Mouse (Mus musculus) adipocyte (in vitro differentiated cells): Measurements from ENCODE around the gene Ccdc163.

Experiments
- DNase-seq: peaks from one replicate; pipeline ENCODE4 v3.0.0-alpha.2; 2016; ENCODE audit warnings: low spot score

Gene Ccdc163

GRCm38 (mm10) chr4:116703804-116704203, 4.5 kb upstream of the Ccdc163 start:
- DNase-seq: peak; percentile 69

DNA sequence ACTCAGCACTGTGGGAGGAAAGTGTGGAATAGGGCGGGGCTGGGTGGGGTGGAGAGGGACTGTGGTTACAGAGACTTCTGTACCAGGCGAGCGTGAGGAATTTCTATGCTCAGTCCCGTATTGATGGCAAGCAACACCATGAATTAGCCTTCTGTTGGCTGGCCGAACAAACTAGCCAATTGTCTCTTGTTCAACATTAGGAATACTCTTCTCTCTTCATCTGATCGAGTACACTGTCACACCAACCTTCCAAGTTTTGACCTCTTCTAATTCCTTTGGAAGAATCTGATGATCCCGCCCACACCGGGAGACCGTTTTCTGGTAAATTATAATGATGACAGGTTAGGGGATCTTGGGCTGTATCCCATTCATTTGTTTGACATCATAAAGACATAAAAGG, 643 bp upstream of the Ccdc163 start:
- DNase-seq: peak; percentile 33

GRCm38 (mm10) chr4:116708791-116709390, 582 bp downstream of the Ccdc163 start:
- no peak for DNase-seq

- no peak for DNase-seq
Observed at GRCm38 (mm10) chr4:116710154-116710553, 1.8 kb downstream of the Ccdc163 start.

- DNase-seq: no peak
Observed at GRCm38 (mm10) chr4:116712536-116712935, 4.2 kb downstream of the Ccdc163 start.

DNA sequence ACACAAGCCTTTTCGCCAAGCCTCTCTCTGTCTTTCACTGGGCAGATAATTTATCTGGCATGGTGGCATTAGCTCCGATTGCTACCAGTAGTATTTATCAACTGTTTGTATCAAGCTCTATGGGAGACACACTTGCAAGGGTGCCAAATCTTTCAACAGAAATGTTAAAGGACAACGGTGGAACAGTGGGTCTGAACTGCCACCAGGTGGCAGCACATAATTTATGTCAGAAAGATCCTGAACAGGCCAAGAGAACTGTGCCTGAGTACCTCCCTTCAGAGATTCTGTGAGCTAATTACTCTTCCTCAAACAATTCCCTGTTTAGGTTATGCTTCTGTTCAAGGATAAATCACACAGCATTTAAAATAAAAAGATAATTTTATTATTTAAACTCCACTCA, 11.1 kb downstream of the Ccdc163 start:
- peak; percentile 89 for DNase-seq

DNA sequence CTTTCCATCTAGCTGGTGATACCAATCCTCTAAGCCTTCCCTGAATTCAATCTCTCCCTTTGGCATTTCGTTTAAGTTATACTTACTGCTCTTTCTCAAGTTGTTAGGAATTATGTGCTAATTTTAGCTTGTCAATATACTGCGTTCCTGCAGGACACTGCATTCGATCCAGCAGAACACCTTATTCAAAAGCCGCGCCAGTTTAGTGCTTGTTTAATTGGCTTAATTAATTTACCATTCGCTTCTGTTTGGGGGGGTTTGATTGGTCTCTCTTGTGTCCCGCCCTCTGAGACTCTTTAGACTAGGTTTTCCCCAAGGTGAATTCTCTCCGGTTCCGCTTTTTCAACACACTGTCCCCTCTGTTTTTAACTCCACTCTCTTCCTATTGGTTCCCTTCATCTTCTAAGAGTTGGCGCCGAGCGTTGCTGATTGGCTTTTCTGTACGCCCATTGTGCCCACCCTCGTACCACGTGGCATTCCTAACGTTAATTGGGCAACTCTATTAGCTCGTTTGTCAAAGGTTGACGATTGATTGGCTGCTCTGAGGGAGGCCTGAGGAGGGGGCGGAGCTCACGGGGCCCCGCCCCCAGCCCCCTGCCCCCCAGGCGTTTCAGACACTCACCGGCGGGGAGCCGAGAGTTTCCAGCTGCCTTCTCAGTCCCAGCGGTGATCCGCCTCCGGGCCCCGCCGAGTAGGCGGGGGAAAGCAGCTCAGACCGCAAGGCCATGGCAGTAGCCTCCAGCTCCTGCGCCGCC, 12.2 kb downstream of the Ccdc163 start, which contains the start of gene Tesk2:
Gene Tesk2 (plus strand): TSS at position 606 of the 755 bp plus-strand sequence.
- DNase-seq: peak; percentile 97

- no peak for DNase-seq
Observed at GRCm38 (mm10) chr4:116721098-116721628, 12.9 kb downstream of the Ccdc163 start.

DNA sequence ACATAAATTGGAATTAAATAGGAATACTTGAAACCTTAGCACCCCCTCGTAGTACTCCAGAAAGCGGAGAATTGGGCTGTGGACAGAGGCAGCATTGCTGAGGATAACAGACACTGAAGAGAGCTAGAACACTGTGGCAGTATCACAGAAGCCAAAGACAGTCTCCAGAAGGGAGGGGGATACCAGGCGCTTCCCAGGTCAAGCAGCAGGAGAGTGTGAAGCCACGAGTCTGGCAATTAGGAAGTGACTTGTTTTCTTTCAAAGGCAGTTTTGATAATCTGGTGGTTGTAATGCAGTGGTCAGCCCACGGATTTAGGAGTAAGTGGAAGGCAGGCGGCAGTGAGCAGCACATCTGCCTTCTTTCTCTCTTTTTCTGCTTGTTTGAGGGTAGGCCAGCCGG, 13.9 kb downstream of the Ccdc163 start:
- no peak for DNase-seq

- no peak for DNase-seq
Observed at GRCm38 (mm10) chr4:116725444-116725843, 17.1 kb downstream of the Ccdc163 start.

DNA sequence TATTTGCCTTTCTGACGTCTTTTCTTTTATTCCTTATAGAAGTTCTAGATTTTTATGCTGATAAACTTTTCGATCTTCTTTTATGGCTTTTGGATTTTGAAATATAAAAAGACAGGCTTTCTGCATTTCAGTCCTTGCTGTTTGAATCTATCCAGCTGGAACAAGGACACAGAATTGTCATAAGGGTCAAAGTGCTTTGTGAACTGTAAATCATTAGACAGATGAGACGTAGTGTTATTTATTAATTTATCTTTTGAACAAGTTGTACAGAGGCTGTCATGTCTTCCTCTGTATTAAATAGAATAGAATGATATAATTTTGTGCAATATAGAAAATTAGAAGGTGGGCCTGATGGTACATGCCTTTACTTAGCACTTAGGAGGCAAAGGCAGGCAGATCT, 19.1 kb downstream of the Ccdc163 start:
- DNase-seq: no peak

GRCm38 (mm10) chr4:116729532-116729931, 21.2 kb downstream of the Ccdc163 start:
- no peak for DNase-seq

DNA sequence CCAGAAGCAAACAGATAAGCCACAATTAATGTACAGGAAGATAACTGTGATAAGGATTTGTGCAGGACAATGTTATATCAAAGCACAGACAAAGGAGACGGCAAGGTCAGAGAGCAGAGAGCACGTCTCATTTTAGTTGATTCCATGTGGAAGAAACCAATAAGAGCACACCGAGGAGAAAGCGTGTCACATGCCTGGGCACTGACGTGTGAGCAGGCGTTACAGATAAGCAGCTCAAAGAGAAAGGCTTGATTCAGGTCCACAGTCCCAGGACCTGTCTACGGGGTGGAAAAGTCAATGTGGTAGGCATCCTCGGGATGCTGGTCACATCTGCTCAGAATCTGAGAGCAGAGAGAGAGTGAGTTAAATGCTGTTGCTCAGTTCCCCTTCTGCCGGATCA, 22.8 kb downstream of the Ccdc163 start:
- DNase-seq: no peak

- no peak for DNase-seq
Observed at GRCm38 (mm10) chr4:116732355-116732754, 24.0 kb downstream of the Ccdc163 start.

GRCm38 (mm10) chr4:116734996-116735395, 26.7 kb downstream of the Ccdc163 start:
- DNase-seq: no peak

GRCm38 (mm10) chr4:116738972-116739751, 30.9 kb downstream of the Ccdc163 start:
- no peak for DNase-seq

GRCm38 (mm10) chr4:116749750-116750149, 41.4 kb downstream of the Ccdc163 start:
- DNase-seq: no peak

DNA sequence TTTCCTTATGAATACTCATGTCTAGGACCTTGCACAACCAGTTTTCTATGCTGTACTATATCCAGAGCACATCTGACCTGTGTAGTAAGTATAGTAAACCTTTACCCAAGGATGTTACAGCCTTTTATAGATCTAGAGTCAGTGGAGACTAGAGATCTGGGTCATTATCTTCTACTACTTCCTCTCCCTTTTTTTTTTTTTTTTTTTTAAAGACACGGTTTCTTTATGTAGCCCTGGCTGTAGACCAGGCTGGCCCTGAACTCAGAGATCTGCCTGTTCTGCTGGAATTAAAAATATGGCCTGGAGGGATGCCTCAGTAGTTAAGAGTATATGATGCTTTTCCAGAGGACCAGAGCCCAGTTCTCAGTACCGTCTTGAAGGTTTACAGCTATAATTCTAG, 53.6 kb downstream of the Ccdc163 start:
- DNase-seq: no peak

DNA sequence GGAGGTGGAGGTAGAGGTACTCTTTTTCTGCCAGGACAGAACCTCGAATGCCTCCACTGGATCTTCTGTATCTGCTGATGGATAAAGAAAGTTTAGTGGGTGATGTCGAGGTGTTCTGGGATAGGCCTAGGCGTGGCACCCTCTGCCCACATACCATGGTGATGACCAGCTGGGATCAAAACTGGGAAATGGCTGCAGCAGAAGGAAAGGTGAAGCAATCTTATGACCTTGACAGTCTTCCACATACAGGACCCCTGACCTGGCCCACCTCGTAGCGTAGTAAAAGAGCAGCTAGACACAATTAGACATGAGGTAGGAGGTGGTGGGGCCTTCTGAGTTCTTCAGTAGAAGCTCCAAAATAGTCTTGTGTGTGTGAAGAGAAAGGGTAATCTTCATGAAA, 55.7 kb downstream of the Ccdc163 start:
- DNase-seq: no peak

DNA sequence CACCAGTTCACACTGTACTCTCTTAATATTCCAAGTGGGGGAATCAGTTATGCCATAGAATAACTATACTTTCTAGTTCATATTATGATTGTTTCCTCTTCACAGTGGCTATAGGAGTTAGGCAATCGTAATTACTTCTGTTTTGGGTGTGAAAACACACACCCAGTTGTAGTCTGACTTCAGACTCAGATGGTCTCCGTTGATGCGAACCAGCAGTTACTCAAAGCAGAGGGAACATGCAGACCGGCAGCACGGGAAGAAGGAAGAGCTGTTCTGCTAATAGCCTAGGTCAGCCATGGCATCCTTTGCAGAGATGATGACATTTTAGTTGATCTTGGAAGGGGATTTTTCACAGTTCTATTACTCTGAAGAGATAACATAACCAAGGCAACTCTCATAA, 60.2 kb downstream of the Ccdc163 start:
- DNase-seq: no peak

DNA sequence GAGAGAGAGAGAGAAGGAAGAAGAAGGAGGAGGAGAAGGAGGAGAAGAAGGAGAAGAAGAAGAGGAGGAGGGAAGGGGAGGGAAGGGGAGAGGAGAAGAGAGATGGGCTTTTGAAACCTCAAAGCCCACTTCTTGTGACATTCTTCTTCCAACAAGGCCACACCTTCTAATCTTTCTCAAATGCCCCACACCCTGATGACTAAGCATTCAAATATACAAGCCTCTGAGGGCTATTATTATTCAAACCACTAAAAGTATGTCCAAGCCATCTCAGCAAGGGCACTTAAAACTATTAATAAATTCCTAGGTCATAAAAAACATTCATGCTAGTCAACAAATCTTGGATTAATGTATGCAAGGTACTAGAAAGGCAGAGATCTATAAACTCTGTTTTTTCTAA, 60.8 kb downstream of the Ccdc163 start:
- no peak for DNase-seq

DNA sequence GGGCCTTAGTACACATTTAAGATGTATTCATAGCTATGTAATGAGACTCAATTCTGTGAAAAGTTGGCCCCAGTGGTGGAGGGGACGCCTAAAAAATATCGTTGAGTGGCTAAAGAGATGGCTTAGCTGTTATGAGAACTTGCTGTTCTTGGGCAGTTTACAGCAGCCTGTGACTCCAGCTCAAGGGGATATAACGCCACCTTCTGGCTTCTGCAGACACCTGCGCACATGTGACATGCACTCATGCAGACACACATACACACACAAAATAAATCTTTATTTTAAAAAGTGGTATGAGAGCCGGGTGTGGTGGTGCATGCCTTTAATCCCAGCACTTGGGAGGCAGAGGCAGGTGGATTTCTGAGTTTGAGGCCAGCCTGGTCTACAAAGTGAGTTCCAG, 68.1 kb downstream of the Ccdc163 start:
- DNase-seq: no peak

DNA sequence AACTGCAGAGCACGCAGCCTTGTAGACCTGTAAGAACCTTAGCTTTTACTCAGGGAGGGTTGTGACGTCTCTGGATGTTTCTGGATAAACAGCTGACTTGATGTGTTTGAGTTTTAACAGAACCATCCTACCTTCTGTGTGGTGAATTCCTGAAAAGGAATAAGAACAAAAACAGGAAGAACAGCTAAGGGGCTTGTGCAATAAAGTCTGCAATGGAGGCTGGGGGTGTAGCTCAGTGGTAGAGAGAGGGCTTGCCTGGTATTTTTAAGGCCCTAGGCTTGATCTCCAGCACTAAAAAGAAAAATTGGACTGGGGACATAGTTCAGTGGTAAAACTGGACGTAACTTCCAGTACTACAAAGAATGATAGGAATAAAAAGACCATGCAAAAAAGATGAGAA, 68.8 kb downstream of the Ccdc163 start:
- no peak for DNase-seq
